Comparison of ENCODE assay signal across 13 mouse cellular contexts in genomic region chr12:24573275-24573580, GRCm38 (mm10). TPM values are rescaled to one million over a fixed set of nuclear protein-coding genes. Genes with fewer than 3 reads are reported as not detected.
DNase-seq lines count a peak whose midpoint lies in the region; ATAC-seq and TF ChIP-seq lines count a peak whose summit lies in the region.
"Had no signal": no experiment of that assay in that cellular context is flagged by ENCODE, and none has a peak within 500 bp of the region (broad histone marks: within the 10 kb centered on the region; RNA-seq: fewer than 3 reads in every experiment).

No protein-coding gene starts in this region.

- TF ChIP-seq CTCF in kidney, adult 2 months (conservative IDR thresholded peaks at IDR 0.05; ENCODE audit: insufficient read depth, insufficient read length, low read depth, low read length): no peak
- TF ChIP-seq CTCF in lung, postnatal 0 days (IDR thresholded peaks at IDR 0.05): no peak

- peaks cover 24% of the 10 kb centered on the region for H3K36me3 ChIP-seq in heart, embryonic 10.5 days
- no peaks in the 10 kb centered on the region for H3K36me3 ChIP-seq in kidney, adult 2 months (ENCODE audit: control insufficient read depth, insufficient read depth, low read length)
- H3K36me3 ChIP-seq in lung, postnatal 0 days (ENCODE audit: insufficient read depth, low read length): no peaks in the 10 kb centered on the region
- H3K36me3 ChIP-seq in stomach, embryonic 14.5 days (ENCODE audit: control insufficient read depth, insufficient read depth, low read length): no peaks in the 10 kb centered on the region

- WGBS in heart, embryonic 10.5 days: 52% methylated on average over 3 of the region's 3 CpGs
- 66% methylated on average over 3 of the region's 3 CpGs for WGBS in kidney, adult 2 months
- 33% methylated on average over 3 of the region's 3 CpGs for WGBS in lung, postnatal 0 days
- 44% methylated on average over 3 of the region's 3 CpGs for WGBS in stomach, embryonic 14.5 days

- no peak overlapping the region for H3K27ac ChIP-seq in heart, embryonic 10.5 days
- no peak overlapping the region for H3K27ac ChIP-seq in kidney, adult 2 months (ENCODE audit: insufficient read depth, low read depth, low read length)
- H3K27ac ChIP-seq in lung, postnatal 0 days (ENCODE audit: low read length): no peak overlapping the region
- no peak overlapping the region for H3K27ac ChIP-seq in stomach, embryonic 14.5 days (ENCODE audit: low read length)

- no peak for TF ChIP-seq POLR2A in kidney, adult 2 months (IDR thresholded peaks at IDR 0.05; ENCODE audit: low read depth, low read length)

- no peak overlapping the region for H3K9ac ChIP-seq in lung, postnatal 0 days (replicated peaks; ENCODE audit: low read depth)
- no peak overlapping the region for H3K9ac ChIP-seq in stomach, embryonic 14.5 days (replicated peaks; ENCODE audit: low read depth, low read length)

- peaks cover 23% of the 10 kb centered on the region for H3K27me3 ChIP-seq in heart, embryonic 10.5 days (ENCODE audit: insufficient read depth, poor library complexity, severe bottlenecking)
- peaks cover 2% of the 10 kb centered on the region; the same call in 1 of the 2 replicates for H3K27me3 ChIP-seq in kidney, adult 2 months (replicated peaks; ENCODE audit: control insufficient read depth, insufficient read depth, low read length)
- H3K27me3 ChIP-seq in lung, postnatal 0 days (replicated peaks; ENCODE audit: insufficient read depth, low read length): peaks cover 5% of the 10 kb centered on the region; the same call in 1 of the 2 replicates
- no peaks in the 10 kb centered on the region for H3K27me3 ChIP-seq in stomach, embryonic 14.5 days (ENCODE audit: control insufficient read depth, insufficient read depth, low read length)

- H3K4me2 ChIP-seq in lung, postnatal 0 days (replicated peaks; ENCODE audit: low read depth, low read length): peak overlapping the region; percentile 79
- H3K4me2 ChIP-seq in stomach, embryonic 14.5 days (replicated peaks; ENCODE audit: low read depth, low read length): peak overlapping the region; percentile 67; the same call in 1 of the 2 replicates

- H3K4me3 ChIP-seq in heart, embryonic 10.5 days: peak overlapping the region; percentile 88
- no peak overlapping the region for H3K4me3 ChIP-seq in kidney, adult 2 months (ENCODE audit: insufficient read depth, low read depth, low read length)
- no peak overlapping the region for H3K4me3 ChIP-seq in lung, postnatal 0 days (ENCODE audit: low read depth, low read length)
- H3K4me3 ChIP-seq in stomach, embryonic 14.5 days (ENCODE audit: low read depth, low read length): peak overlapping the region; percentile 49; the same call in 1 of the 2 replicates

- H3K4me1 ChIP-seq in heart, embryonic 10.5 days: peaks cover 20% of the 10 kb centered on the region
- no peaks in the 10 kb centered on the region; the same call in 1 of the 2 replicates for H3K4me1 ChIP-seq in kidney, adult 2 months (ENCODE audit: control insufficient read depth, insufficient read depth, low read length)
- H3K4me1 ChIP-seq in lung, postnatal 0 days (ENCODE audit: insufficient read depth, low read depth, low read length): no peaks in the 10 kb centered on the region
- peaks cover 16% of the 10 kb centered on the region; the same call in 1 of the 2 replicates for H3K4me1 ChIP-seq in stomach, embryonic 14.5 days (ENCODE audit: control insufficient read depth, insufficient read depth, low read length)

- ATAC-seq in lung, postnatal 0 days: no peak
- no peak for ATAC-seq in stomach, embryonic 14.5 days (ENCODE audit: insufficient number of reproducible peaks, insufficient read depth, low FRiP score, low read depth)
- ATAC-seq: forebrain, postnatal 0 days had no signal

- no peak for DNase-seq in heart, embryonic 10.5 days (ENCODE audit: low spot score)
- DNase-seq in heart, adult 9 months (ENCODE audit: low spot score in 2 of 2): no peak
- DNase-seq in kidney, adult 2 months: peak; percentile 3
- no peak for DNase-seq in kidney, adult 8-10 months
- no peak for DNase-seq in lung, postnatal 0 days (ENCODE audit: low spot score)
- no peak for DNase-seq in lung, postnatal 10 days
- DNase-seq in urinary bladder, postnatal 25 days (ENCODE audit: low spot score): no peak
- DNase-seq: adrenal gland, adult 2 months; cerebellum, adult 11 months; forebrain, postnatal 0 days; heart, adult 11 months; layer of hippocampus, adult 9-11 months had no signal

- TF ChIP-seq EP300 in lung, postnatal 0 days (IDR thresholded peaks at IDR 0.05): no peak

- H3K9me3 ChIP-seq in heart, embryonic 10.5 days: no peaks in the 10 kb centered on the region
- H3K9me3 ChIP-seq in lung, postnatal 0 days (ENCODE audit: low read length): no peaks in the 10 kb centered on the region
- H3K9me3 ChIP-seq in stomach, embryonic 14.5 days (ENCODE audit: control insufficient read depth, low read depth, low read length): no peaks in the 10 kb centered on the region

RNA-seq across cellular contexts. Expression of gene Grhl1, which starts 1.1 kb away (rescaled TPM):
- polyA plus RNA-seq in heart, embryonic 10.5 days (2016; fragmentation: Nextera tagmentation; extraction: Ambion mirVana): 4.1 and 5.1 TPM in 2 replicates
- 0.67 and 0.72 TPM in 2 replicates for polyA plus RNA-seq in kidney, adult 2 months (2012; rRNA removed)
- 3.0 and 4.0 TPM in 2 replicates for polyA plus RNA-seq in lung, postnatal 0 days (2015; fragmentation: Nextera tagmentation; extraction: Ambion mirVana)
- 2.6 and 3.8 TPM in 2 replicates for polyA plus RNA-seq in stomach, embryonic 14.5 days (2014; fragmentation: Nextera tagmentation; extraction: Ambion mirVana)

Comparison
In these comparisons a context has a peak if more than half of its experiments do, and no peak if none do; other contexts are left out.
1. H3K4me3 ChIP-seq: peak in heart, embryonic 10.5 days (single experiment) and stomach, embryonic 14.5 days (single experiment); none in kidney, adult 2 months (single experiment) and lung, postnatal 0 days (single experiment).